Mouse (Mus musculus) heart, embryonic 15.5 days (tissue): ENCODE measurements around the gene Phf23. TPM values are rescaled to one million over a fixed set of nuclear protein-coding genes. Genes with fewer than 3 reads are reported as not detected.

Experiments
- ATAC-seq: fragments of 200-750 bp; cut with Nextera tagmentation; replicated peaks from 2 replicates; pipeline ENCODE4 v1.8.0; 2017; ENCODE audit warnings: low read depth, moderate TSS enrichment; ENCODE audit not compliant: insufficient number of reproducible peaks, insufficient read depth, low FRiP score
- H3K27ac ChIP-seq: fragments of 300-500 bp; sonication (generic); 2 replicates; pipeline ENCODE4 v1.5.1; 2015; ENCODE audit warnings: mild to moderate bottlenecking, inconsistent platforms
- H3K27me3 ChIP-seq: fragments of 300-500 bp; sonication (generic); 2 replicates; pipeline ENCODE4 v1.6.1; 2015; ENCODE audit warnings: inconsistent platforms
- H3K36me3 ChIP-seq: fragments of 300-500 bp; sonication (generic); 2 replicates; pipeline ENCODE4 v1.6.1; 2015; ENCODE audit warnings: mild to moderate bottlenecking, inconsistent platforms
- H3K4me1 ChIP-seq: fragments of 300-500 bp; sonication (generic); replicated peaks from 2 replicates; pipeline ENCODE4 v1.6.1; 2015; ENCODE audit warnings: inconsistent platforms
- H3K4me2 ChIP-seq: fragments of 300-500 bp; sonication (generic); 2 replicates; pipeline ENCODE4 v1.6.1; 2015; ENCODE audit warnings: inconsistent platforms, mild to moderate bottlenecking, moderate library complexity
- H3K4me3 ChIP-seq: fragments of 300-500 bp; sonication (generic); 2 replicates; pipeline ENCODE4 v1.5.1; 2015; ENCODE audit warnings: mild to moderate bottlenecking, inconsistent platforms
- H3K9ac ChIP-seq: fragments of 300-500 bp; sonication (generic); 2 replicates; pipeline ENCODE4 v1.6.1; 2015; ENCODE audit warnings: mild to moderate bottlenecking, inconsistent platforms
- H3K9me3 ChIP-seq: fragments of 300-500 bp; sonication (generic); replicated peaks from 2 replicates; pipeline ENCODE4 v1.6.1; 2016; ENCODE audit warnings: inconsistent platforms
- WGBS: fragments of 180-500 bp; shearing (Covaris S2); methylation state at CpG from one replicate; pipeline ENCODE4 v1.1.7; 2015; ENCODE audit warnings: mixed read lengths; 5-methylcytosine and 5-hydroxymethylcytosine counted together
- polyA plus RNA-seq: library from polyadenylated mRNA; unstranded; fragments of >200 nt; fragmentation: Nextera tagmentation; extraction: Ambion mirVana; gene quantifications from 2 replicates; pipeline ENCODE4 v1.2.1, GENCODE M21; 2015

Phf23 gene
- polyA plus RNA-seq, 1 experiment from 2014 or later, result 38.4 TPM

GRCm38 (mm10) chr11:69992396-69992795 is 3.2 kb upstream of the Phf23 start:
- Histone ChIP-seq H3K9me3 (no peaks in the 10 kb centered on the region), H3K36me3 (peaks cover 41% of the 10 kb centered on the region), H3K27ac (no peak overlapping the region), H3K4me3 (peak overlapping the region; percentile 72), H3K27me3 (no peaks in the 10 kb centered on the region), H3K4me2 (peak overlapping the region; percentile 80), H3K4me1 (peaks cover 28% of the 10 kb centered on the region), H3K9ac (peak overlapping the region; percentile 81; the same call in 1 of the 2 replicates)
- 72% methylated on average over 10 of the region's 10 CpGs for WGBS
- ATAC-seq, result no peak

DNA sequence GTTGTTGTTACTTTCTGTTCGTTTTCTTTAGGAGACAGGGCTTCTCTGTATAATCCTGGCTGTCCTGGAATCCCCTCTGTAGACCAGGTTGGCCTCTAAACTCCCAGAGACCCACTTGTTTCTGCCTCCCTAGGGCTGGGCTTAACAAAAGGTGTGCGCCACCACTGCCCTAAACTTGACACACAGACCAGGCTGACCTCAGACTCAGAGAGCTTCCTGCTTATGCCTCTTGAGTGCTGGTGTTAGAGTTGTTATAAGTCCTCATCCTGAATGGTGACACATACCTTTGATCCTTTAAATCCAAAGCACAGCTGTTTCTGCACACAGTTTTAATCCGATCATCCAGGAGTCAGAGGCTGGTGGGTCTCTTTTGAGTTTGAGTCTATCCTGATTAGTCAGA is 2.6 kb upstream of the Phf23 start:
- Histone ChIP-seq H3K9me3 (no peaks in the 10 kb centered on the region), H3K4me3 (peak overlapping the region; percentile 72), H3K9ac (0 out of 2 replicates have a peak overlapping the region, but pooled peaks have one; percentile 81), H3K27ac (no peak overlapping the region), H3K36me3 (peaks cover 37% of the 10 kb centered on the region), H3K27me3 (no peaks in the 10 kb centered on the region), H3K4me1 (peaks cover 34% of the 10 kb centered on the region), H3K4me2 (peak overlapping the region; percentile 80)
- ATAC-seq, result no peak
- 84% methylated on average over 3 of the region's 3 CpGs for WGBS

- Histone ChIP-seq H3K9me3 (no peaks in the 10 kb centered on the region), H3K27ac (no peak overlapping the region), H3K4me2 (peak overlapping the region; percentile 65), H3K4me3 (peak overlapping the region; percentile 96; the same call in 1 of the 2 replicates), H3K27me3 (no peaks in the 10 kb centered on the region), H3K9ac (no peak overlapping the region), H3K4me1 (peaks cover 44% of the 10 kb centered on the region), H3K36me3 (peaks cover 37% of the 10 kb centered on the region)
- no peak for ATAC-seq
- WGBS, result 87% methylated on average over 11 of the region's 11 CpGs
These were observed 1.0 kb upstream of the Phf23 start for GRCm38 (mm10) chr11:69994401-69995090.

DNA sequence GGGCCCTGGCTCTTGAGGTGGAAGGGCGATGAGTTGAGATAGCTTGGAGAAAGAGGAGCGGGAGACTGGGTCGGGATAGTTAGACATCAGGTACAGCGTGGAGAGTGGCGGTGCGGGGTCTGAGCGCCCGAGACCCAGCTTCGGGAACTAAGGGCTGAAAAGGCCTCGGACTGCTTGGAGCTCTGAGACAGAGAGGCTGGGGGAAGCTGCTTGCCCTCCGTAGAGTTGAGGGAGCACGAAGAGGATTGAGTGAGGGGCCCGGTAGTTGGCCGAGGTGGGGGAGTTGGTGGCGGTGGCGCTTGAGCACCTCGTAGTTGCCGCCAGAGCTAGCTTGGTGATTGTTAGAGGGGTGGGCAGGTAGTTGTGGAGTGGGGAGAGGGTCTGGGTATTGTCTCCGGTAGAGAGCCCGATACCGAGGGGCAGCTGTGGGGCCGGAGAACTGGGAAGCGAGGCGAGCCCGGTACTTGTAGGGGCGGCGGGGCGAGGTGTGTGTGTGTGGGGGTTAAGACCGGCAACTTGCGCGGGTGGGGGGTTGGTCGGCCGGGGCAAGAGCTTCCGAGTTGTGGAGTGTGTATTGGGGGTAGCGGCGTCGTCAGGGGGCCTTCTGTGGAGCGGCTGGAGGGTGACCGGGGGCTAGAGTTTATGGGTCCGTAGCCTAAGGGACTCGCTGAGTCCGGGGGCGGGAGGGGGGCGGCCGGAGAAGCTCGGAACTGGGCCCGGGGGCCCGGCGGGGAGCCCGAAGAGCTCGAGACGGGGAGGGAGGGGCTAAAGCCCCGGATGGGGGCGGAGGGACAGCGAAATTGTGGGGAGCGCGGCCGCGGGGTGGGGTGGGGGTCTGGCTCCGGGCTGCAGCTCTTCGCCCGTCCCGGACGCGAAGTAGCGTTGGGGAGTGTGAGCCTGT is 834 bp downstream of the Phf23 start:
- H3K9me3 ChIP-seq, result no peaks in the 10 kb centered on the region
- under 1% methylated on average over 66 of the region's 66 CpGs for WGBS
- peak; percentile 0 for ATAC-seq
- no peaks in the 10 kb centered on the region for H3K27me3 ChIP-seq
- H3K4me3 ChIP-seq, result peak overlapping the region; percentile 96
- peaks cover 31% of the 10 kb centered on the region for H3K36me3 ChIP-seq
- peaks cover 42% of the 10 kb centered on the region for H3K4me1 ChIP-seq
- H3K9ac ChIP-seq, result peak overlapping the region; percentile 99
- peak overlapping the region; percentile 99 for H3K27ac ChIP-seq
- peak overlapping the region; percentile 65 for H3K4me2 ChIP-seq

DNA sequence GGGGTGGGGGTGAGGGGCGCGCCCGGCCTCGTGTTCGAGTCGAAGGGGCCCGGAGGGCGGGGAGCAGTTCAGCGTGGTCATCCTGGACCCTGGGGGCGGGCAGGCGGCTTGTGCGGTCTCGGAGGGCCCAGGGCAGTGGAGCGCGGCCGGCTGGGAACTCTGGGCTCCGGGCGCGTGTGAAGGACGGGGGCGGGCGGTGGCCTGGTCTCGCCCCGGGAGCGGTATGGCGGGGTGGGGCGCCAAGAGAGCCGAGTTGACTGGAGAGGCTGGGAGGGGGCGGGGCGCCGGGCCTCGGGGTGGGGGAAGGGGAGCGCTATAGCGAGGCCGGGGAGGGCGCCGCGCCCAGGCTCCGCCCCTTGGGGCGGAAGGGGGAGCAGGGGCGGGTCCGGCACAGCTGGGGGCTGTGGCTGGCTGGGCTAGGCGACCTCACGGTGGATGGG is 1.5 kb downstream of the Phf23 start:
- Histone ChIP-seq H3K4me2 (peak overlapping the region; percentile 65), H3K4me3 (peak overlapping the region; percentile 96), H3K4me1 (peaks cover 48% of the 10 kb centered on the region), H3K36me3 (peaks cover 31% of the 10 kb centered on the region), H3K27ac (peak overlapping the region; percentile 99), H3K27me3 (no peaks in the 10 kb centered on the region), H3K9ac (peak overlapping the region; percentile 99), H3K9me3 (no peaks in the 10 kb centered on the region)
- 2% methylated on average over 20 of the region's 44 CpGs for WGBS
- ATAC-seq, result peak; percentile 61

GRCm38 (mm10) chr11:69998567-69999491 is 3.3 kb downstream of the Phf23 start:
- Histone ChIP-seq H3K27ac (no peak overlapping the region), H3K27me3 (no peaks in the 10 kb centered on the region), H3K4me1 (peaks cover 56% of the 10 kb centered on the region), H3K9ac (no peak overlapping the region), H3K4me3 (0 out of 2 replicates have a peak overlapping the region, but pooled peaks have one; percentile 96), H3K4me2 (no peak overlapping the region), H3K9me3 (no peaks in the 10 kb centered on the region), H3K36me3 (peaks cover 28% of the 10 kb centered on the region)
- ATAC-seq, result no peak
- WGBS, result 88% methylated on average over 27 of the region's 27 CpGs

- Histone ChIP-seq H3K36me3 (peaks cover 19% of the 10 kb centered on the region), H3K27me3 (no peaks in the 10 kb centered on the region), H3K9me3 (no peaks in the 10 kb centered on the region), H3K4me1 (peaks cover 53% of the 10 kb centered on the region), H3K4me2 (no peak overlapping the region; the same call in 1 of the 2 replicates), H3K27ac (peak overlapping the region; percentile 96), H3K9ac (no peak overlapping the region), H3K4me3 (0 out of 2 replicates have a peak overlapping the region, but pooled peaks have one; percentile 81)
- no peak for ATAC-seq
- 80% methylated on average over 8 of the region's 8 CpGs for WGBS
These were observed 4.1 kb downstream of the Phf23 start for GRCm38 (mm10) chr11:69999666-70000065.

DNA sequence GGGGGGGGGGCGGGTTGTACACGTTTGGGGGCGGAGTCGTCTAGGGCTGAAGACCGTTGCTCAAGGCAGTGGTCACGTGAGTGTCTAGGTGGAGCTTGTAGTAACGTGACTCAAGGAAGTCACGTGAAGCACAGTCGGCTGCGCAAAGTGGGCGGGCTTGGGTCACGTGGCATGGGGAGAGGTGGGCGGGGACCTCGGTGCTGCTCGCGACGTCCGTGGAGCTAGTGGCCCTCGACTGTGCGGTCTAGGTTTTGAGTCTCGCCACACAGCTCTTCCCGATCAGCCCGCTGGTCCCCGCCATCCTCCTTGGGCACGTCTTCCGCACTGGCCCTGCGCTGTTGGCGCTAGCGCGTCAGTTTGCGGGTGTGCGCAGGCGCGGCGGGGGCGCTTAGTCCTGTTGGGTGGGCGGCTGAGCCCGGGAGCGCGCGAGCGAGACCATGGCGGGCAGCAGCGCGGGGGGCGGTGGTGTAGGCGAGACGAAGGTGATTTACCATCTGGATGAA is 4.9 kb downstream of the Phf23 start, which contains the start of gene Dvl2:
Gene Dvl2 (plus strand): TSS at position 200 of the 503 bp plus-strand sequence.
- Histone ChIP-seq H3K4me3 (peak within 1 kb of the TSS; percentile 81), H3K9me3 (no peaks in the 10 kb centered on the region), H3K4me2 (peak within 1 kb of the TSS; percentile 86), H3K27ac (peak within 1 kb of the TSS; percentile 96), H3K4me1 (peaks cover 51% of the 10 kb centered on the region), H3K27me3 (no peaks in the 10 kb centered on the region), H3K9ac (peak within 1 kb of the TSS; percentile 90), H3K36me3 (peaks cover 23% of the 10 kb centered on the region)
- WGBS, result under 1% methylated on average over 46 of the region's 48 CpGs
- ATAC-seq, result peak; percentile 53

- H3K27ac ChIP-seq, result peak overlapping the region; percentile 96
- peak overlapping the region; percentile 90 for H3K9ac ChIP-seq
- H3K4me2 ChIP-seq, result peak overlapping the region; percentile 86
- no peak for ATAC-seq
- H3K9me3 ChIP-seq, result no peaks in the 10 kb centered on the region
- H3K4me1 ChIP-seq, result peaks cover 51% of the 10 kb centered on the region
- no peaks in the 10 kb centered on the region for H3K27me3 ChIP-seq
- H3K36me3 ChIP-seq, result peaks cover 30% of the 10 kb centered on the region
- 7% methylated on average over 8 of the region's 8 CpGs for WGBS
- peak overlapping the region; percentile 81 for H3K4me3 ChIP-seq
These were observed 5.6 kb downstream of the Phf23 start for GRCm38 (mm10) chr11:70001159-70001558.

GRCm38 (mm10) chr11:70001865-70002264 is 6.3 kb downstream of the Phf23 start:
- Histone ChIP-seq H3K4me1 (peaks cover 51% of the 10 kb centered on the region), H3K9ac (no peak overlapping the region), H3K9me3 (no peaks in the 10 kb centered on the region), H3K36me3 (peaks cover 37% of the 10 kb centered on the region), H3K4me3 (peak overlapping the region; percentile 81), H3K4me2 (peak overlapping the region; percentile 86), H3K27me3 (no peaks in the 10 kb centered on the region), H3K27ac (no peak overlapping the region)
- ATAC-seq, result no peak
